Mouse (Mus musculus) heart, adult 2 months (tissue): ENCODE data around the gene Ushbp1.

Experiments
- CTCF ChIP-seq: fragments of 200-600 bp; IDR thresholded peaks from 2 replicates; pipeline ENCODE4 v1.8.1; 2022; ENCODE audit warnings: antibody characterized with exemption, mild to moderate bottlenecking, moderate library complexity
- EP300 ChIP-seq: fragments of 200-500 bp; IDR thresholded peaks from 2 replicates; pipeline ENCODE4 v1.6.1; 2011; ENCODE audit warnings: low read depth, low read length, control low read depth; ENCODE audit not compliant: insufficient read depth
- POLR2A ChIP-seq: fragments of 200-500 bp; IDR thresholded peaks from 2 replicates; pipeline ENCODE4 v1.6.1; 2011; ENCODE audit warnings: mild to moderate bottlenecking, low read depth, low read length, control low read depth; ENCODE audit not compliant: insufficient read depth

GRCm38 (mm10) chr8:71383396-71383795 is 12.2 kb downstream of the Ushbp1 start:
- TF ChIP-seq CTCF (no peak), POLR2A (no peak), EP300 (no peak)
